Mouse (Mus musculus) duodenum, adult 2 months (tissue): ENCODE measurements around the gene Kat5. TPM values are rescaled to one million over a fixed set of nuclear protein-coding genes. Genes with fewer than 3 reads are reported as not detected.

Experiments used
- polyA plus RNA-seq: library from polyadenylated mRNA; depleted of rRNA; stranded (reverse); fragments of >200 nt; gene quantifications from 2 replicates; pipeline ENCODE4 v1.2.3, GENCODE M21; 2012; ENCODE audit warnings: low replicate concordance; rRNA removed

Gene Kat5
- polyA plus RNA-seq: 28.1 and 29.4 TPM in 2 replicates

GRCm38 (mm10) chr19:5609547-5610404 lies at the start of gene Kat5:
Gene Kat5, minus strand, starts transcription at chr19:5610237.

DNA sequence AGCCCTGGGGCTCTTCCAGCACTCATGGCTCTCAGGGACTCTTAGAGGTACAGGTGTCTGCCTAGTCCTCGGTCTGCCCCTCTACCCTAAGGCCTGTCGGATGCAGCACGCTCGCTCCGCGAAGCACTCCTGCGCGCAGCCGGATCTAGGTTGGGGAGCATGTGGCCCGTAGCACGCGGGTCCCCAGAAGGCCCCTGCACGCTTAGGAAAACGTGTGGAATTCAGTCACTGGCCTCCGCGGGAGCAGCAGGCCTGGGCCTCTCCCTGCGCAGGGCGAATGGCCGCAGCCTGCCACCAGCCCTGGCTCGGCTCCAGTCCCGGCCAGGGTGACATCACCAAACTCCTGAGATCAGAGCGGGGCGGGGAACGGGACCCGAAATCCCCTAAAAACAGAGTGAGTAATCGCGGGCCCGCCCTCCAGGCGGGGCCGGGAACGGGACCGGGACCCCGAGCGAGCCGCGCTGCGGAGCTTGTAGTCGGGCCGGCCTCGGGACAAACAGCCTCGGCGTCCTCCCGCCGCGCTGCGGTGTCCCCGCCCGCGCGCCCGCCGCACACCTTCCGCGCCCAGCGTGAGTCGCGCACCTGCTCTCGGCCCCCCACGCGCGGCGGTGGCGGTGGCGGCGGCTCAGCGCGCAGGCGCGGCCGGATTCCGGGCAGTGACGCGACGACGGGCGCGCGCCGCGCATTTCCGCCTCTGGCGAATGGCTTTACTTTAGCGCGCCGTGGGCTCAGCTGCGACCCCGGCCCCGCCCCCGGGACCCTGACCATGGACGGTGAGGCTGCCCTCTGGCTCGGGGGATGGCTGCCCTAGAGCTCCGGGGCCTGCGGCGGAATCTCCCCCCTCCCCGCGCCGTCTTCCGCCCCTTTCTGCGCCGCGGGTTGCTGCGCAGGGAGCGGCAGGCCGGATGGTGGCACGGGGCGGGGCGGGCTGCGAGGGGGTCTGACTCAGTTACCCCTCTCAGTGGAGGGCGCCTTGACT lies 27.3 kb upstream of the Kat5 start, which contains the start of gene Rela:
Gene Rela (plus strand): TSS at position 415 of the 979 bp plus-strand sequence.

DNA sequence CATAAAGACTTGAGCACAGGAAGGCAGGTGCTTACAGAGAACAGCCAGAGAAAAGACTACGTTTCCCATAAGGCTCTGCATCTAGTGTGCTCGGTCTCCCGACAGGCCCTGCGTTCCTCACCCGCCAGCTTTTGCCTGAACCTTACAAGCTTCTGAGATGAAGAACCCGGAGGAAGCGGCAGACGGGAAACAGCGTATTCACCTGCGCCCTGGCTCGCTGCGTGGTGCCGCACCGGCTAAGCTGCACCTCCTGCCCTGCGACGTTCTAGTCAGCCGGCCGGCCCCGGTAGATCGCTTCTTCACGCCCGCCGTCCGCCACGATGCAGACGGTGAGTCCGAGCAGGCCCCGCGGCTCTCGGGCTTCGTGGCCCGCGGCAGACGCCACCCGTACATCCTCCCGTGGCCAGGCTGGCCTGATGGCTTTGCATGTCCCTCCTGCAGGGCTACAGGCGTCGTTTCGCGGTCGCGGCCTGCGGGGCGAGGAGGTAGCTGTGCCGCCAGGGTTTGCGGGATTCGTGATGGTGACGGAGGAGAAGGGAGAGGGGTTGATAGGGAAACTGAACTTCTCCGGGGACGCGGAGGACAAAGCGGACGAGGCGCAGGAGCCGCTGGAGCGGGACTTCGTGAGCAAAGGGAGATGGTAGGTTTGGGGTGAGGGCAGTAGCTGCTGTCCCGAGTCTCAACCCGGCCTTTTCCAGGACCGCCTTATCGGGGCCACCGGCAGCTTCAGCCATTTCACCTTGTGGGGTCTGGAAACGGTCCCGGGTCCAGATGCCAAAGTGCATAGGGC lies 8.1 kb downstream of the Kat5 start, which contains the start of gene Rnaseh2c:
Gene Rnaseh2c (plus strand): TSS at position 122 of the 790 bp plus-strand sequence.

DNA sequence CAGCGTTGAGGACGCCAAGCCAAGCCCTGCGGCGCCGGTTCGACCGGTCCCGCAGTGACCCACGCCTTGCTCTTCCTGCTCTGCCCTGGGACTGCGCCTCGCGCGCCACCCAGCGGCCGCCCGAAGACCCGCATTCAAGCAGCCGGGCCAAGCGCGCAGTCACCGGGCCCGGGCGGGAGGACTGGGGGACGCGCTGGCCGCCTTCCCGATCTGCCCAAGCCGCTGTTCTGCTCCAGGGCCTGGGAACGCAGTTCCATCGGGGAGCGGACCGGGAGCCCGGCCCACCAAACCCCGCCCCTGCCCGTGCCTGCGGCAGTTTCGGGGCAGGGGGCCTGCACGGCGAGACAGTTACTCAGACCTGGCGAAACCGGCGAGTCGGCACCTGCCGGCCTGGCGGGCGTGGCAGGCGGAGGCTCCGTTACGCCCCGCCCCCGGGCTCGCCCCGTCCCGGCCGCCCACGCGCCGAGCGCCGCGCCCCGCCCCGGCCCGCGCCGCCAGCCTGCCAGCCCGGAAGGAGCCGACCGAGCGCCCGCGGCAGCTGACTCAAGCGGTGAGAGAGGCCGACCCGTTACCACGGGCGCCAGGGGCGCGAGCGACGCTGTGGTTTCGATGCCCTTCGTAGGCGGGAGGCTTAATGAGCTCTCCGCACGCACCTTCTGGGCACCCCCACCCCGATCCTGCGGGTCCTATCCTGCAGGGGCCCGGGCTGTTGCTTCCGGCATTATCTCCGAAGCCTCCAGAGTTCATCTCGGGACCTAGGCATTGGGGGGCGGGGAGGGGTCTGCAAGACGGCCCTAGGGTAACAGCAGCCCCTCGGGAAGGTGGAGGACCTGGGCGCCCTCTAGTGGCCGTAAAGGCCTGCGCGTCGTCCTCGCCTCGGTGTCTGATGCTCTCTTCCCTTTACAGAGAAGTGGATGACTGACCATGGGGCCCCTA lies 42.2 kb downstream of the Kat5 start, which contains the start of gene Ap5b1:
Gene Ap5b1 (plus strand): TSS at position 492 of the 936 bp plus-strand sequence.

DNA sequence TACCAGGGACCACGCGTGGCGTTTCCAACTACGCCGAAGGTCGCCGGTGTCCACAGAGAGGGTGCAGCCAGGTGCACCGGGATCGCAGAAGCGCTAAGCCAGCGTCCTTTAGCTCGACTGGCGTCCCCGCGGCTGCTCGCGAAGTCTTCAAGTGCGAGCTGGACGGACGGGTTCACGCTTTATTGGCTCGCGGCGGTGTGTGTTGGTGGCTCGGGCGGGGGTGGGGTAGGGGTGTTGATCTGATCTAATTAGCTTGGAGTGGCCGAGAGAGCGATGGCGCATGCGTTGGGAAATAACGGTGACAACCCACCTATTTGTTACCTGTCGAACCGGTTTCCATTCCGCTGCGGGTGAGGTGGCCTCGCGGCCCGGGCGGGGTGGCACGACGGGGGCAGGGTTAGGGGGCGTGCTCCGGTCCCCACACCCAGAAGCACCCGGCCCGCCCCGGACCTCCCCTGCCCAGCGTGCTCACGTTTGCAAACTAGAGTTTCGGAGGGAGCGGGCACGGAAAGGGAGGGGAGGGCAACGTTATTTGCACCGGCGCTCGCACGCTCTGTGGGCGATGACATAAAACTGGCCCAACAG lies 49.5 kb downstream of the Kat5 start, which contains the start of gene Ovol1:
Gene Ovol1 (minus strand): TSS at position 190 of the 585 bp plus-strand sequence.

Other genes with a start within 250 kb of the Kat5 start
- gene Eif1ad, start 243.5 kb downstream of the Kat5 start, polyA plus RNA-seq: 22.1 and 39.9 TPM in 2 replicates
- 134 and 143 TPM in 2 replicates for gene Banf1, start 243.1 kb downstream of the Kat5 start, polyA plus RNA-seq
- gene Sart1, start 221.5 kb downstream of the Kat5 start, polyA plus RNA-seq: 4.2 and 12.1 TPM in 2 replicates
- 0.38 and 5.1 TPM in 2 replicates for gene Tsga10ip, start 207.7 kb downstream of the Kat5 start, polyA plus RNA-seq
- 75.9 and 95.8 TPM in 2 replicates for gene Drap1, start 185.3 kb downstream of the Kat5 start, polyA plus RNA-seq
- gene AI837181, start 185.1 kb downstream of the Kat5 start, polyA plus RNA-seq: 53.5 and 90.2 TPM in 2 replicates
- gene Fosl1, start 162.7 kb downstream of the Kat5 start, polyA plus RNA-seq: 0.43 and 3.2 TPM in 2 replicates
- 3.0 and 4.1 TPM in 2 replicates for gene Ccdc85b, start 152.3 kb downstream of the Kat5 start, polyA plus RNA-seq
- gene Fibp, start 149.6 kb downstream of the Kat5 start, polyA plus RNA-seq: 77.1 and 157 TPM in 2 replicates
- 3.0 and 8.9 TPM in 2 replicates for gene Ctsw, start 141.7 kb downstream of the Kat5 start, polyA plus RNA-seq
- 24.2 and 26.7 TPM in 2 replicates for gene Efemp2, start 136.3 kb downstream of the Kat5 start, polyA plus RNA-seq
- gene Mus81, start 121.8 kb downstream of the Kat5 start, polyA plus RNA-seq: 24.4 and 30.3 TPM in 2 replicates
- 354 and 628 TPM in 2 replicates for gene Cfl1, start 119.8 kb downstream of the Kat5 start, polyA plus RNA-seq
- 0.19 TPM in 1 of 2 replicates, not detected in the other for gene 1700020D05Rik, start 106.5 kb downstream of the Kat5 start, polyA plus RNA-seq
- gene Snx32, start 99.7 kb downstream of the Kat5 start, polyA plus RNA-seq: 2.3 and 3.4 TPM in 2 replicates
- 50.7 and 55.8 TPM in 2 replicates for gene Ovol1, start 49.6 kb downstream of the Kat5 start, polyA plus RNA-seq
- 27.3 and 37.3 TPM in 2 replicates for gene Ap5b1, start 42.2 kb downstream of the Kat5 start, polyA plus RNA-seq
- 55.0 and 64.6 TPM in 2 replicates for gene Rnaseh2c, start 8.4 kb downstream of the Kat5 start, polyA plus RNA-seq
- 63.4 and 69.8 TPM in 2 replicates for gene Rela, start 27.2 kb upstream of the Kat5 start, polyA plus RNA-seq
- 31.8 and 39.3 TPM in 2 replicates for gene Sipa1, start 53.5 kb upstream of the Kat5 start, polyA plus RNA-seq
- gene Map3k11, start 78.5 kb upstream of the Kat5 start, polyA plus RNA-seq: 93.9 and 146 TPM in 2 replicates
- gene Pcnx3, start 78.7 kb upstream of the Kat5 start, polyA plus RNA-seq: 123 and 125 TPM in 2 replicates
- 0.49 TPM in 1 of 2 replicates, not detected in the other for gene Kcnk7, start 94.1 kb upstream of the Kat5 start, polyA plus RNA-seq
- 67.9 and 83.9 TPM in 2 replicates for gene Ehbp1l1, start 116.1 kb upstream of the Kat5 start, polyA plus RNA-seq
- gene Fam89b, start 119.4 kb upstream of the Kat5 start, polyA plus RNA-seq: 93.2 and 129 TPM in 2 replicates
- gene Ltbp3, start 130.7 kb upstream of the Kat5 start, polyA plus RNA-seq: 22.6 and 31.6 TPM in 2 replicates
- 42.2 and 55.8 TPM in 2 replicates for gene Scyl1, start 161.2 kb upstream of the Kat5 start, polyA plus RNA-seq